Mouse (Mus musculus) neural tube, embryonic 14.5 days (tissue): Measurements from ENCODE around the gene Hist1h4d. TPM values are rescaled to one million over a fixed set of nuclear protein-coding genes. Genes with fewer than 3 reads are reported as not detected.
"Not testable (repeated sequence)": the region's sequence is repeated elsewhere in the genome, so short reads cannot be mapped to it uniquely, and the experiment has no call there.

Source experiments
- ATAC-seq: fragments of 200-750 bp; cut with Nextera tagmentation; 2 replicates; pipeline ENCODE4 v1.8.0; 2017; ENCODE audit warnings: low read depth, mild to moderate bottlenecking, moderate TSS enrichment, moderate library complexity
- H3K27ac ChIP-seq: fragments of 300-500 bp; sonication (generic); 2 replicates; pipeline ENCODE4 v1.5.1; 2014; ENCODE audit warnings: low read depth, mild to moderate bottlenecking, control low read depth, low read length, moderate library complexity, mixed read lengths
- H3K27me3 ChIP-seq: fragments of 300-500 bp; sonication (generic); 2 replicates; pipeline ENCODE4 v1.6.1; 2014; ENCODE audit warnings: low read length; ENCODE audit not compliant: control insufficient read depth, insufficient read depth
- H3K36me3 ChIP-seq: fragments of 300-500 bp; sonication (generic); 2 replicates; pipeline ENCODE4 v1.6.1; 2014; ENCODE audit warnings: low read length, mixed read lengths; ENCODE audit not compliant: control insufficient read depth, insufficient read depth
- H3K4me1 ChIP-seq: fragments of 300-500 bp; sonication (generic); 2 replicates; pipeline ENCODE4 v1.6.1; 2014; ENCODE audit warnings: low read length; ENCODE audit not compliant: control insufficient read depth, insufficient read depth
- H3K4me2 ChIP-seq: fragments of 300-500 bp; sonication (generic); 2 replicates; pipeline ENCODE4 v1.6.1; 2014; ENCODE audit warnings: mild to moderate bottlenecking, low read depth, low read length, control low read depth
- H3K4me3 ChIP-seq: fragments of 300-500 bp; sonication (generic); 2 replicates; pipeline ENCODE4 v1.5.1; 2014; ENCODE audit warnings: low read depth, low read length, control low read depth, mixed read lengths
- H3K9ac ChIP-seq: fragments of 300-500 bp; sonication (generic); replicated peaks from 2 replicates; pipeline ENCODE4 v1.6.1; 2014; ENCODE audit warnings: low read depth, mild to moderate bottlenecking, control low read depth, low read length, mixed read lengths
- H3K9me3 ChIP-seq: fragments of 300-500 bp; sonication (generic); 2 replicates; pipeline ENCODE4 v1.6.1; 2016; ENCODE audit warnings: low read length; ENCODE audit not compliant: control insufficient read depth
- WGBS: fragments of 180-500 bp; shearing (Covaris S2); extraction: QIAGEN DNeasy Blood & Tissue Kit; methylation state at CpG from one replicate; pipeline ENCODE4 v1.1.7; 2014; 5-methylcytosine and 5-hydroxymethylcytosine counted together
- polyA plus RNA-seq: library from polyadenylated mRNA; unstranded; fragments of >200 nt; fragmentation: Nextera tagmentation; extraction: Ambion mirVana; gene quantifications from 2 replicates; pipeline ENCODE4 v1.2.1, GENCODE M21; 2014

The Hist1h4d gene
- polyA plus RNA-seq = 23.6 and 25.2 TPM in 2 replicates

DNA sequence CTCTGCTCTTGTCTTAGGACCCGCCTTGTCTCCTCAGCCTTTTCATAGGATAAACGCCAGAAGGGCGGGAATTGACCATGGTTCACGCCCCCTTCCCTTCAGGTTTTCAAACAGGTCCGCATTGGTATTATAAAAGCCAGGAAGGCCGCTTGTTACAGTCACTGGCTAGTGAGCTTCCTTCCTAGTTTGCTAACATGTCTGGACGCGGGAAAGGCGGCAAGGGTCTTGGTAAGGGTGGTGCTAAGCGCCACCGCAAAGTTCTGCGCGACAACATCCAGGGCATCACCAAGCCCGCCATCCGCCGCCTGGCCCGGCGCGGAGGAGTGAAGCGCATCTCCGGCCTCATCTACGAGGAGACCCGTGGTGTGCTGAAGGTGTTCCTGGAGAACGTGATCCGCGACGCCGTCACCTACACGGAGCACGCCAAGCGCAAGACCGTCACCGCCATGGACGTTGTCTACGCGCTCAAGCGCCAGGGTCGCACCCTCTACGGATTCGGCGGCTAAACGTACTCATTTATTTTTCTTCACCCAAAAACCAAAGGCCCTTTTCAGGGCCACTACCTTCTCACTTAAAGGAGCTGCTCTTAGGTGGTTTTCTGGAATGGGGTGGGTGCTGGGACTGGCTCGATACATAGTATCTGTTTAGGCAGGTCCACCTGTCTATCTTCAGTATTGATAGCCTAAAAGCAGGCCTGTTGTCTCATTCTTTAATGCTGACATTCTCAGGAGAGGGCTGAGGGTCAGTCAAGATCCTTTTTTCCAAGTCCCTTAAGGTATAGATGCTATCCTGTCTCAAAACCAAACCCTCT is at the start of gene Hist1h4d:
Gene Hist1h4d (plus strand): TSS at position 191 of the 811 bp plus-strand sequence.
- Histone ChIP-seq H3K4me2 (peak within 1 kb of the TSS; percentile 92), H3K36me3 (no peaks in the 10 kb centered on the region), H3K27me3 (no peaks in the 10 kb centered on the region), H3K9ac (peak within 1 kb of the TSS; percentile 52), H3K4me1 (peaks cover 26% of the 10 kb centered on the region), H3K9me3 (no peaks in the 10 kb centered on the region), H3K27ac (peak within 1 kb of the TSS; percentile 41), H3K4me3 (peak within 1 kb of the TSS; percentile 43)
- WGBS = under 1% methylated on average over 43 of the region's 43 CpGs
- peak; percentile 92 for ATAC-seq

DNA sequence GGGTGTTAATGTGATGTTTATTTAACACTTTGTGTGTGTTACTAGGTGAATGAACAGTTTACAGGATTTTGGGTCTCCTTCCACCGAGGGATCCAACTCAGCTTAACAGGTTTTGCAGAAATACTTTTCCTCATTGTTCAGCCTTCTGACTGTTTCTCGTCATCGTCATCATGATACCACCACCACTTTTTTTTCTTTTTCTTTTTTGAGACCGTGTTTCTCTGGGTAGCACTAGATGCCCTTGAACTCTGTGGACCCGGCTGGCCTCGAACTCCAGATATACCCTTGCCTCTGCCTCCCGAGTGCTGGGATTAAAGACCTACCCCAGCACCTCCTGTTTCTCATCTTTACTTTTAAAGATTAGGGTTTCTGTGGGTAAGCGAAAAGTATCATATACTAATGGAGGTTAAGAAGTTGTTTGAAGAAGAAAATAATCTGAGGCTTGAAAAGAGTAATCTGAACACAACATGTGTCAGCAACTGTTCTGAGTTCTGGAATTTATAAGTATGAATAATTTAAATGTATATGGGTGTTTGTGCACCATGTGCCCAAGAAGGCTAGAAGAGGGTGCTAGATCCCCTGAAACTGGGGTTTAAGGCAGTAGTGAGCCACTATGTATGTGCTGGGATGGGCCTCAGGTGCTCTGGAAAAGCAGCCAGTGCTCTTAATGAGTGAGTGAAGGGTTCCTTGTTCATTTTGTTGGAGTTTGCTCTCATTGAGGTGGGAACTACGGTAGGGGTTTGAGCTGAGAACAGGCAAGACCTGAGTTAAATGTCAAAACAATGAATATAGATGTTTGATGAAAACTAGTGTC is 48.9 kb upstream of the Hist1h4d start:
- Histone ChIP-seq H3K4me1 (peaks cover 31% of the 10 kb centered on the region), H3K27me3 (no peaks in the 10 kb centered on the region), H3K27ac (peak overlapping the region; percentile 96; the same call in 1 of the 2 replicates), H3K9ac (peak overlapping the region; percentile 64; the same call in 1 of the 2 replicates), H3K36me3 (no peaks in the 10 kb centered on the region), H3K4me2 (peak overlapping the region; percentile 70), H3K4me3 (peak overlapping the region; percentile 42), H3K9me3 (no peaks in the 10 kb centered on the region)
- ATAC-seq = no peak
- 27% methylated on average over 9 of the region's 9 CpGs for WGBS

DNA sequence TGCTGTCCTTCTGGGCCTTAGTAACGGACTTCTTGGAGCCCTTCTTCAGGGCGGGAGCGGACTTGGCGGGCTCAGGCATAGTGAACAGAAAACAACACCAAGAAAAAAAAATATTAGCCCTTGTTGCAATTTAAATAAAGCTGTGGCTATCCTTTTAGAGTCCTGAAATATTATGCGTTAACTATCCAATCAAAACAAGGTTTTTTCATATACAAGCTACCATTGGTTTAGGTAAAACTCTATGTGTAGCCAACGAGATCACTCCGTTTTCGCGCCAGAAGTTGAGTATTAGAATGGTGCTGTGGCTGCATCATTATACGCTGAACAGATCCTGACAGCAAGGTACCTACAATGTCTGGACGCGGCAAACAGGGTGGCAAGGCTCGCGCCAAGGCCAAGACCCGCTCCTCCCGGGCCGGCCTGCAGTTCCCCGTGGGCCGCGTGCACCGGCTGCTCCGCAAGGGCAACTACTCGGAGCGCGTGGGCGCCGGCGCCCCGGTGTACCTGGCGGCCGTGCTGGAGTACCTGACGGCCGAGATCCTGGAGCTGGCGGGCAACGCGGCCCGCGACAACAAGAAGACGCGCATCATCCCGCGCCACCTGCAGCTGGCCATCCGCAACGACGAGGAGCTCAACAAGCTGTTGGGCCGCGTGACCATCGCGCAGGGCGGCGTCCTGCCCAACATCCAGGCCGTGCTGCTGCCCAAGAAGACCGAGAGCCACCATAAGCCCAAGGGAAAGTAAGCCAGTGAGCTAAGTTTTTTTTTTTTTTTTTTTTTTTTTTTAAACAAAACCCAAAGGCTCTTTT is 47.6 kb upstream of the Hist1h4d start, which contains the start of gene Hist1h2af:
Gene Hist1h2af (plus strand): TSS at position 347 of the 808 bp plus-strand sequence.
- peak; percentile 32; the same call in 1 of the 2 replicates for ATAC-seq
- not testable (repeated sequence) for H3K9ac ChIP-seq, H3K36me3 ChIP-seq, H3K27me3 ChIP-seq, H3K9me3 ChIP-seq
- H3K27ac ChIP-seq = peak within 1 kb of the TSS; percentile 70
- H3K4me2 ChIP-seq = peak within 1 kb of the TSS; percentile 70
- H3K4me3 ChIP-seq = peak within 1 kb of the TSS; percentile 40
- H3K4me1 ChIP-seq = peaks cover 31% of the 10 kb centered on the region
- 1% methylated on average over 22 of the region's 53 CpGs for WGBS

DNA sequence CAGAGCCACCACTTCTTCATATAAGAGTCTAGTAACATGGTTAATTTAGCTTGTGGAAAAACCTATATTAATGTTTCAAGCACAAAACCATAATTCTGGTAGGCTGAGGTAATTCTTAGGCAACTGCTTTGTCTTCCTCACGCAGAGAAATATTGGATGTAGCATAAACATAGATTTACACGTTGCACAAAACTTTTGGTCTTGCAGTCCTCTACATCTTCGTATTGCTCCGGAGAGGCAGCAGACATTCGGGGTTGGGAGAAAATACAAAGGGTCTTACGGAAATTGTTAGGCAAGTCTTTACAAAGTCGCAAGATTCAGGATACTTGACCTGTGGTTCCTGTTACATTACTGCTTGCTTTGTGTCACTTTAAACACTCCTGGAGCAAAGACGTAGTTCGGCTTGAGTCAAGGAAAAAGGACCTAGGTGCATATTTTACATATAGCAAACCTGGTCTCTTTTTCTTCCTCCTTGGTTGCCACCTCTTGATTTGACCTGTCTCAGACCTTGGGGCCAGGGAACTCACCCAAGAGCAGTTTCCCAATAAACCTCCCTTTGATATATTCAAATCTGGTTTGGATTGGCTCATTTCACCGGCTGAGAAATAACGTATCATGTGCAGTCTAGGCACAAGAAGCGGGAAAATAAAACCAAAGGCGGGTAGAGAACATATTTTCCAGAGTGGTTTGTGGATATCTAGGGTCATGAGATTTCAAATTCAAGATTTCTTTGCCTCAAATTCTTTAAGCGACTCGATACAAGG is 46.8 kb upstream of the Hist1h4d start:
- Histone ChIP-seq H3K9ac (no peak overlapping the region; the same call in 1 of the 2 replicates), H3K4me1 (peaks cover 31% of the 10 kb centered on the region), H3K27ac (peak overlapping the region; percentile 39), H3K27me3 (no peaks in the 10 kb centered on the region), H3K36me3 (no peaks in the 10 kb centered on the region), H3K9me3 (no peaks in the 10 kb centered on the region), H3K4me3 (peak overlapping the region; percentile 40), H3K4me2 (peak overlapping the region; percentile 70)
- ATAC-seq = no peak
- WGBS = under 1% methylated on average over 15 of the region's 15 CpGs

DNA sequence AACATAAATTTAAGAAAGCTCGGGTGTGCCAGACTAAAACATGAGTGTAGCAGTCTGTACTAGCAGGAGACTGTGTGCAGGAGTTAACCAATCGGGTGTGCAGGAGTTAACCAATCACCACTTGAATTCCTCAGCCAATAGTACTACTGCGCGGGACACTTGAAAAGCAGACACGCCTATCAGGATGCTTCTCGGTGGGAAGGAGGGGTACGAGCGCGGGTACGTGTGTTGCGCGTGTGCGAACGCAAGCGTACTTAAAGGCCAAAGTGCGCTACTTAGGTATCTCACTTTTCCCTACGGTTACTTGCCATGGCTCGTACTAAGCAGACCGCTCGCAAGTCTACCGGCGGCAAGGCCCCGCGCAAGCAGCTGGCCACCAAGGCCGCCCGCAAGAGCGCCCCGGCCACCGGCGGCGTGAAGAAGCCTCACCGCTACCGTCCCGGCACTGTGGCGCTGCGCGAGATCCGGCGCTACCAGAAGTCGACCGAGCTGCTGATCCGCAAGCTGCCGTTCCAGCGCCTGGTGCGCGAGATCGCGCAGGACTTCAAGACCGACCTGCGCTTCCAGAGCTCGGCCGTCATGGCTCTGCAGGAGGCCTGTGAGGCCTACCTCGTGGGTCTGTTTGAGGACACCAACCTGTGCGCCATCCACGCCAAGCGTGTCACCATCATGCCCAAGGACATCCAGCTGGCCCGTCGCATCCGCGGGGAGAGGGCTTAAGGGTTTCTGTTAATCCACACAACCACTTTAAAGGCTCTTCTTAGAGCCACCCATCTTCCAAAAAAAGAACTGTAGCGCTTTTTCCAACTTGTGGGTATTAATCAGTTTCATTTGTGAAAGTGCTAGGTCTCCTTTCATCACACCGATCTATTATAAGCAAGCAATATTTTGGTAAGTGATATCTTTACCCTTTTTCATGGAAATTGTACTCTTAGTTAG is 46.0 kb upstream of the Hist1h4d start, which contains the start of gene Hist1h3g:
Gene Hist1h3g (plus strand): TSS at position 286 of the 939 bp plus-strand sequence.
- H3K27me3 ChIP-seq, H3K9me3 ChIP-seq, H3K36me3 ChIP-seq, H3K9ac ChIP-seq: not testable (repeated sequence)
- WGBS = under 1% methylated on average over 32 of the region's 62 CpGs
- H3K4me3 ChIP-seq = peak within 1 kb of the TSS; percentile 40
- ATAC-seq = peak; percentile 90
- H3K27ac ChIP-seq = peak within 1 kb of the TSS; percentile 39
- H3K4me2 ChIP-seq = peak within 1 kb of the TSS; percentile 70
- peaks cover 27% of the 10 kb centered on the region for H3K4me1 ChIP-seq

DNA sequence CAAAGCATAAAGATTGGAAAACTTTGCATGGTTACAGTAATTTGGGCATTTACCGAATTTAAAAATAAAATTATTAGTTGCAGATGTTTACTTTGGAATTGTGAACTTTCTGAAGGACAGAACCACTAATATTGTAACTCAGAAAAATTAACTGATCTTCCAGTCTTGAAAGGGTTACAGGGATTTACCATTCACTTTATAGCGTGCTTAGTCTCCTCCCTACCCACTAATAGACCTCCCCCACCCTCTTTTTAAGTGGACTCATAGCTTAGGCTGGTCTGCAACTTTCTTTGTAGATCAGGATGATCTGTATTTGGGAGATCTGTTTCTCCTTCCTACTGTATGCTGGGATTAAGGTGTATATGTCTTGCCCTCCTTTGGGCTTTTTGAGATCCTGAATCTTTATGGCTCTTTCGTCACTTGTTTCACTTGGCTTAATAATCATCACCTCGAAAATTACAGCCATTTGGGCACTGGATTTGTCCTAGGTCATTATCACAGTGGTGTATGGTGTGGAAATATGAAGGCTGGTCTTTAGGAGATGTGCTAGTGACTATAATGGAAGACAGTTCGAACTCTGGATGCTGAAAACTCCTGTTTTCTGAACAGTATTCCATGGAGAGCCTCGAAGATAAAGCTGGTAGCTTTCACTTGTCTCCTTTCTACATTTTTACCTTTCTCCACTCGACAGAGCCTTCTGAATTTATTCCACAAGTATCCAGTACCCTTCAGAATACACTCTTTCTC is 45.1 kb upstream of the Hist1h4d start:
- Histone ChIP-seq H3K9ac (no peak overlapping the region), H3K4me2 (peak overlapping the region; percentile 70), H3K27ac (no peak overlapping the region), H3K36me3 (no peaks in the 10 kb centered on the region), H3K4me3 (peak overlapping the region; percentile 40), H3K4me1 (peaks cover 27% of the 10 kb centered on the region), H3K27me3 (no peaks in the 10 kb centered on the region), H3K9me3 (no peaks in the 10 kb centered on the region)
- 20% methylated on average over 7 of the region's 7 CpGs for WGBS
- ATAC-seq = no peak

DNA sequence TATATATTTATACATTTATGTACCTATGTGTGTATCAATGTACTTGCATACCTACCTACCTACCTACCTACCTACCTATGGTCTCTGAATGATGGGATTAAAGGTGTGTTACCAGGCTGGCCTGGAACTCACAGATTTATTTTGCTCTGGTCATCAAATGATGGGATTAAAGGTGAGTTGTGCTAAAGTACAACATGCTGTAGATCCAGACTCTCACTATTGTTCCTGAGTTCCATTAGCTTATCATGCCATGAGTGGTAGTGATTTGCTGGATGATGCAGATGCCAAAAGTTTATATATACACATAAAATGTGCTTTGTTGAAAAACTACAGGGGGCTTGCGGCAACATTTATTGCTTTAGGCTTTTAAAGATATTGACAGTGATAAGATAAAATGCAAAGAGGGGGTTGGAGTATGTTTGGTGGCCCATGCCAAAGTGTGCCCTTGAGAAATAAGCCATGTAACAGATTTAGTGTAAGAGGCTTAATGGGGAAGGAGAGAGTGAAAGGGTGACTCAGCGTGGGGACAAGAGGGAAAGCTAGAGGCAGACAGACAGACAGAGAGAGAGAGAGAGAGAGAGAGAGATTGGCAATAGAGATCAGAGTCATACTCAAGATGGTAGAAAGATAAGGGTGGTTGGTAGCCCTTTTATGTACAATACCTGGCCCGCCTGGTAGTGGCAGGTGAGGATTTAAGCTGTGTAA is 44.2 kb upstream of the Hist1h4d start:
- WGBS = 84% methylated on average over 3 of the region's 3 CpGs
- no peak overlapping the region for H3K27ac ChIP-seq
- H3K4me2 ChIP-seq = no peak overlapping the region

More for the DNA sequence above, 44.2 kb upstream of the Hist1h4d start:
- Histone ChIP-seq H3K36me3 (no peaks in the 10 kb centered on the region), H3K4me1 (peaks cover 23% of the 10 kb centered on the region), H3K4me3 (no peak overlapping the region), H3K9me3 (no peaks in the 10 kb centered on the region), H3K9ac (no peak overlapping the region), H3K27me3 (no peaks in the 10 kb centered on the region)
- no peak for ATAC-seq
